ENCODE assay signal across 8 mouse cellular contexts in the genomic region with DNA sequence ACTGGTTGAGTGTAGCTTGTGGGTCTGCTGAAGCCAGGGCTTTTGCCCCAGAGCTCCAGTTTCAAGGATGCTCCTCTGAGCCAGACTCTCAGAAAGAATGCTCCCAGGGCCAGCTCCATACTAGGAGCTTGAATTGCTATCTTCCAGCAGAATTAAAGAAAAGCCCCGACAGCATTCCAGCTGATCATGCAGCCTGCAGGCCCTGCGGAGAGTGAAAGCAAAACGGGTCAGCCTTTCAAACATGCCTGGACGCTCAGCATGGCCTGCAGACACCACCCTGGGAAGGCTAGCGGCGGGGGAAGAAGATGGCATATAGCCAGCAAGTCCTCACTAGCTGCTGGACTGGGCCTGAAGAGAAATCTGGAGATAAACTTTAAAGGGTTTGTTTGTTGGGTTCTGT. TPM values are rescaled to one million over a fixed set of nuclear protein-coding genes. Genes with fewer than 3 reads are reported as not detected.
DNase-seq lines count a peak whose midpoint lies in the region.

No protein-coding gene starts in this region.

- DNase-seq in cerebellum, postnatal 10 days, result peak; percentile 40 to 52
- no peak for DNase-seq in cerebellum, postnatal 14 days
- DNase-seq in urinary bladder, postnatal 14 days (ENCODE audit: low spot score), result peak; percentile 41
- DNase-seq in urinary bladder, adult 18-20 months (ENCODE audit: low spot score in 2 of 2), result no peak
- DNase-seq in kidney, postnatal 10 days, result peak; percentile 70
- DNase-seq in ovary, postnatal 10 days (ENCODE audit: low spot score), result peak; percentile 15
- no peak for DNase-seq in thymus, postnatal 14 days
- DNase-seq in left cerebral cortex, adult 8-10 months (ENCODE audit: low spot score in 2 of 2), result no peak

RNA-seq across cellular contexts. Expression of gene Fam49a, which starts 55.0 kb away (rescaled TPM):
- total RNA-seq in left cerebral cortex, adult 8-10 months (2022), result 100 to 1,000 TPM; 156 to 178 (median 169) TPM

Comparison
In these comparisons a context has a peak if more than half of its experiments do, and no peak if none do; other contexts are left out.
1. DNase-seq: peak in cerebellum, postnatal 10 days (2 of 2), urinary bladder, postnatal 14 days (single experiment), kidney, postnatal 10 days (single experiment) and ovary, postnatal 10 days (single experiment); none in cerebellum, postnatal 14 days (0 of 2), urinary bladder, adult 18-20 months (0 of 2), thymus, postnatal 14 days (single experiment) and left cerebral cortex, adult 8-10 months (0 of 2).